Mouse (Mus musculus): ENCODE measurements at regions not wholly inside any gene's neighbourhood (a gene's known extent, or its start where the extent isn't known, plus 50 kb on each side); places are given as distances from the start of the nearest gene placed in this dataset.
"Not testable (repeated sequence)": the region's sequence is repeated elsewhere in the genome, so short reads cannot be mapped to it uniquely, and the experiment has no call there.

DNA sequence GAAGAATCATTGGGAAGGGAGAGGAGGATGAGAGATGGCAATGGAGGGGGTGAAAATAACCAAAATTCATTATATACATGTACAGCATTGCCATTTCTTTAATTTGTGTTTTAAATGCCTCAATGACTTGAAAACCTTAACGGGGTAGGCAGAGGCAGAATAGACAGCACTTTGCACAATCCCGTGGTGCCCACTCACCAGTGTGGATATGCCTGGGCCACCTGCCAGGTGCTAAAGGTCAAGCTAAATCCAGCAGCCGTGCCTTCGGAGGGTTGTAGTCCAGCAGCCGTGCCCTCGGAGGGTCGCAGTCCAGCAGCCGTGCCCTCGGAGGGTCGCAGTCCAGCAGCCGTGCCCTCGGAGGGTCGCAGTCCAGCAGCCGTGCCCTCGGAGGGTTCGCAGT lies 182.0 kb downstream of the Srek1 start:
- Histone ChIP-seq H3K9me3 (ENCODE audit: control insufficient read depth, low read length) (no peaks in the 10 kb centered on the region), H3K27ac (ENCODE audit: low read depth, low read length) (no peak overlapping the region), H3K4me1 (ENCODE audit: control insufficient read depth, insufficient read depth, low read length) (no peaks in the 10 kb centered on the region), H3K9ac (ENCODE audit: low read depth, low read length) (no peak overlapping the region), H3K4me3 (ENCODE audit: low read length) (no peak overlapping the region), H3K27me3 (ENCODE audit: control insufficient read depth, insufficient read depth, low read length) (no peaks in the 10 kb centered on the region), H3K36me3 (ENCODE audit: control insufficient read depth, insufficient read depth, low read length) (no peaks in the 10 kb centered on the region), H3K4me2 (replicated peaks; ENCODE audit: low read depth, low read length) (no peak overlapping the region)
- 59% methylated on average over 16 of the region's 16 CpGs for WGBS
- no peak for ATAC-seq (ENCODE audit: low FRiP score, low TSS enrichment)

GRCm38 (mm10) chr13:103591874-103592273 lies 182.5 kb downstream of the Srek1 start:
- WGBS, result 77% methylated on average over 6 of the region's 6 CpGs
- ATAC-seq (ENCODE audit: low FRiP score, low TSS enrichment), result no peak

DNA sequence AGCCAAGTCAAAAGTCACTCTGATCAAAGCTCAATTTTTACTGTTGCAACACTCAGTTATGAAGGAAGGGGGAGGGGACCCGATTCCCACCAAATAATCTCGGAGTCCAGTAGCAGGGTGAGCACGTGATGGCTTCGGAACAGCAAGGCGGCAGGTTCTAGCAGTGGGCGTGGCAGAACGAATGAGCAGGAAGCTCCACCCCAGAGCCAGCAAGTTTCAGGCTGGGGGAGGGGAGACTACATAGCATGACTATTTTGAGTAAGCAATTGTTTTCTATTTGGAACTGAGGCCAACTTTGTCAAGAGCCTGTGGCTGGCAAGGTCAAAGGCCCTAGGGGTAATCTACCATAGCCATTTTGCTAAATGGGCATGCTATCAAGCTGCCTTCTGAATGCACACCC lies 183.0 kb downstream of the Srek1 start:
- not testable (repeated sequence) for H3K4me1 ChIP-seq (ENCODE audit: control insufficient read depth, insufficient read depth, low read length); H3K4me3 ChIP-seq (ENCODE audit: low read length); H3K27ac ChIP-seq (ENCODE audit: low read depth, low read length); H3K4me2 ChIP-seq (replicated peaks; ENCODE audit: low read depth, low read length); H3K9me3 ChIP-seq (ENCODE audit: control insufficient read depth, low read length); H3K36me3 ChIP-seq (ENCODE audit: control insufficient read depth, insufficient read depth, low read length); H3K27me3 ChIP-seq (ENCODE audit: control insufficient read depth, insufficient read depth, low read length); ATAC-seq (ENCODE audit: low FRiP score, low TSS enrichment); H3K9ac ChIP-seq (ENCODE audit: low read depth, low read length)
- WGBS, result 70% methylated on average over 7 of the region's 7 CpGs

More at GRCm38 (mm10) chr13:103591874-103592273, 182.5 kb downstream of the Srek1 start:
- H3K27ac ChIP-seq (ENCODE audit: low read depth, low read length), result no peak overlapping the region
- H3K4me1 ChIP-seq (ENCODE audit: control insufficient read depth, insufficient read depth, low read length), result no peaks in the 10 kb centered on the region
- H3K9me3 ChIP-seq (ENCODE audit: control insufficient read depth, low read length), result no peaks in the 10 kb centered on the region
- H3K4me2 ChIP-seq (replicated peaks; ENCODE audit: low read depth, low read length), result no peak overlapping the region
- no peaks in the 10 kb centered on the region for H3K27me3 ChIP-seq (ENCODE audit: control insufficient read depth, insufficient read depth, low read length)
- no peaks in the 10 kb centered on the region for H3K36me3 ChIP-seq (ENCODE audit: control insufficient read depth, insufficient read depth, low read length)
- no peak overlapping the region for H3K4me3 ChIP-seq (ENCODE audit: low read length)
- no peak overlapping the region for H3K9ac ChIP-seq (ENCODE audit: low read depth, low read length)

DNA sequence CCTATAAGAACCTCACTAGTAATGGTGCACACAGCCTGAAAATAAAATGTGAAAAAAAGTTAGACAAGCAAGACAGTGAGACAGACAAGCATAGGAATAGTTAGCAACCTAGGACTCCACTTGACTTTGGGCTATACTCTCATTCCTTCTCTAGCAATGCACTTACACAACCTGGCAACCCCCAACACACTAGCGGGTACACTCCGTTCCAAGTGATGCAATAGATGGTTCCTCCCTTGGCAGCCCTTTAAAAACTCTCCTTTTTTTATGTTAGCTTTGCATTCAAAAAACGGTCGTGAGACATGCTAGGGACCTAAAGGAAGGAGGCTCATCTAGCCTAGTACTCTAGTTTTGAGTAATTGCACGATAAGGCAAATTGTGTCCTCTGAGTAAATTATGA lies 184.8 kb downstream of the Srek1 start:
- Histone ChIP-seq H3K4me2 (replicated peaks; ENCODE audit: low read depth, low read length) (no peak overlapping the region), H3K4me3 (ENCODE audit: low read length) (no peak overlapping the region), H3K4me1 (ENCODE audit: control insufficient read depth, insufficient read depth, low read length) (no peaks in the 10 kb centered on the region), H3K27me3 (ENCODE audit: control insufficient read depth, insufficient read depth, low read length) (no peaks in the 10 kb centered on the region), H3K36me3 (ENCODE audit: control insufficient read depth, insufficient read depth, low read length) (no peaks in the 10 kb centered on the region), H3K9me3 (ENCODE audit: control insufficient read depth, low read length) (no peaks in the 10 kb centered on the region), H3K27ac (ENCODE audit: low read depth, low read length) (no peak overlapping the region), H3K9ac (ENCODE audit: low read depth, low read length) (no peak overlapping the region)
- WGBS, result 92% methylated on average over 5 of the region's 5 CpGs
- ATAC-seq (ENCODE audit: low FRiP score, low TSS enrichment), result no peak

GRCm38 (mm10) chr13:103576856-103577255 lies 197.6 kb downstream of the Srek1 start:
- no peaks in the 10 kb centered on the region for H3K36me3 ChIP-seq (ENCODE audit: control insufficient read depth, insufficient read depth, low read length)
- H3K27ac ChIP-seq (ENCODE audit: low read depth, low read length), result no peak overlapping the region
- no peaks in the 10 kb centered on the region for H3K27me3 ChIP-seq (ENCODE audit: control insufficient read depth, insufficient read depth, low read length)
- ATAC-seq (ENCODE audit: low FRiP score, low TSS enrichment), result no peak
- H3K4me1 ChIP-seq (ENCODE audit: control insufficient read depth, insufficient read depth, low read length), result no peaks in the 10 kb centered on the region
- no peaks in the 10 kb centered on the region for H3K9me3 ChIP-seq (ENCODE audit: control insufficient read depth, low read length)
- H3K4me2 ChIP-seq (replicated peaks; ENCODE audit: low read depth, low read length), result no peak overlapping the region
- no peak overlapping the region for H3K4me3 ChIP-seq (ENCODE audit: low read length)
- WGBS, result 44% methylated on average over 4 of the region's 4 CpGs
- no peak overlapping the region for H3K9ac ChIP-seq (ENCODE audit: low read depth, low read length)

DNA sequence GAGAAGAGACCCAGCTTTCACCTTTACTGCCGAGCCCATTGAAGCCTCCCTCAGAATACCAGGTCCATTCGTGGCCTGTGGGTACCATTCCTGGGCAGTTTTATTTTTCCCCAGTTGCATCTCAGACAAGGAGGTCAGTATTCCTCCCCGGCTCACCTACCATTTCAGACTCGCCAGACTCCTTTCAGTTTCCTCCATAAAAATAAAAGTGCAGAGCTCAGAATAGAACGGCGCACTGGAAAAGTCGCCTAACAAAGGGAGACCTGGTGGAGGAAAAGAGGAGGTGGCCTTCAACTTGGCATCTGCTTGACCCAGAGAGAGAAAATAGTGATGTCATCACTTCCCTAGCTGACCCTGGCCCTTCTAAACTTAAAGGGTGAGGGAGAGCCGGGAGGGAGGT lies 209.7 kb downstream of the Srek1 start:
- no peaks in the 10 kb centered on the region for H3K4me1 ChIP-seq (ENCODE audit: control insufficient read depth, insufficient read depth, low read length)
- H3K27me3 ChIP-seq (ENCODE audit: control insufficient read depth, insufficient read depth, low read length), result no peaks in the 10 kb centered on the region
- no peak for ATAC-seq (ENCODE audit: low FRiP score, low TSS enrichment)
- no peaks in the 10 kb centered on the region for H3K36me3 ChIP-seq (ENCODE audit: control insufficient read depth, insufficient read depth, low read length)
- no peak overlapping the region for H3K27ac ChIP-seq (ENCODE audit: low read depth, low read length)
- H3K9ac ChIP-seq (ENCODE audit: low read depth, low read length), result no peak overlapping the region
- no peak overlapping the region for H3K4me3 ChIP-seq (ENCODE audit: low read length)
- no peaks in the 10 kb centered on the region for H3K9me3 ChIP-seq (ENCODE audit: control insufficient read depth, low read length)
- 50% methylated on average over 8 of the region's 8 CpGs for WGBS
- H3K4me2 ChIP-seq (replicated peaks; ENCODE audit: low read depth, low read length), result no peak overlapping the region

- WGBS, result 81% methylated on average over 26 of the region's 26 CpGs
- ATAC-seq (ENCODE audit: low FRiP score, low TSS enrichment), result no peak
- Histone ChIP-seq H3K27me3 (ENCODE audit: control insufficient read depth, insufficient read depth, low read length) (no peaks in the 10 kb centered on the region), H3K4me1 (ENCODE audit: control insufficient read depth, insufficient read depth, low read length) (no peaks in the 10 kb centered on the region), H3K4me3 (ENCODE audit: low read length) (no peak overlapping the region), H3K36me3 (ENCODE audit: control insufficient read depth, insufficient read depth, low read length) (no peaks in the 10 kb centered on the region), H3K9me3 (ENCODE audit: control insufficient read depth, low read length) (no peaks in the 10 kb centered on the region), H3K4me2 (replicated peaks; ENCODE audit: low read depth, low read length) (no peak overlapping the region), H3K27ac (ENCODE audit: low read depth, low read length) (no peak overlapping the region), H3K9ac (ENCODE audit: low read depth, low read length) (no peak overlapping the region)
Measured at GRCm38 (mm10) chr13:103561795-103562705, 212.4 kb downstream of the Srek1 start.

GRCm38 (mm10) chr13:103558915-103559314 lies 215.5 kb downstream of the Srek1 start:
- no peak overlapping the region for H3K4me3 ChIP-seq (ENCODE audit: low read length)
- ATAC-seq (ENCODE audit: low FRiP score, low TSS enrichment), result no peak
- no peaks in the 10 kb centered on the region for H3K36me3 ChIP-seq (ENCODE audit: control insufficient read depth, insufficient read depth, low read length)
- H3K27ac ChIP-seq (ENCODE audit: low read depth, low read length), result no peak overlapping the region
- no peak overlapping the region for H3K9ac ChIP-seq (ENCODE audit: low read depth, low read length)
- H3K9me3 ChIP-seq (ENCODE audit: control insufficient read depth, low read length), result no peaks in the 10 kb centered on the region
- H3K4me1 ChIP-seq (ENCODE audit: control insufficient read depth, insufficient read depth, low read length), result no peaks in the 10 kb centered on the region
- WGBS, result 90% methylated on average over 3 of the region's 3 CpGs
- H3K4me2 ChIP-seq (replicated peaks; ENCODE audit: low read depth, low read length), result no peak overlapping the region
- H3K27me3 ChIP-seq (ENCODE audit: control insufficient read depth, insufficient read depth, low read length), result no peaks in the 10 kb centered on the region

DNA sequence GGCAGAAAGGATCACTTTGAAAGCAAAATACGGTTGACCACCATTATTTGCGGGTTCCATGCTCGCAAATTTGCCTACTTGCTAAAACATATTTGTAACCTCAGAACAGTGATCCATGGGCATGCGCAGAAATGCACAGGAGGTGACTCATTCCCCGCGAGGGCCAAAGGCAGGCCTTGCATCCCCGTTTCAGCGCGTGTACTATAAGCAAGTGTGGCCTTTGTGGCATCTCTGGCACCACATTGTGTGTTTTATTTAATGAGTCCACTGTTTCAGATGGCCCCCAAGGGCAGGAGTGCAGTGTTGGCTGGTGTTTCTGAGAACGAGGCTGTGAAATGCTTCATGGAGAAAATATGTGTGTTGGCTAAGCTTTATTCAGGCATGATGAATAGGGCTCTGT lies 205.3 kb upstream of the Mast4 start:
- no peaks in the 10 kb centered on the region for H3K9me3 ChIP-seq (ENCODE audit: control insufficient read depth, low read length)
- no peaks in the 10 kb centered on the region for H3K36me3 ChIP-seq (ENCODE audit: control insufficient read depth, insufficient read depth, low read length)
- WGBS, result 60% methylated on average over 10 of the region's 10 CpGs
- no peaks in the 10 kb centered on the region for H3K27me3 ChIP-seq (ENCODE audit: control insufficient read depth, insufficient read depth, low read length)
- no peak; the same call in 1 of the 2 replicates for ATAC-seq (ENCODE audit: low FRiP score, low TSS enrichment)
- no peaks in the 10 kb centered on the region for H3K4me1 ChIP-seq (ENCODE audit: control insufficient read depth, insufficient read depth, low read length)
- H3K4me2 ChIP-seq (replicated peaks; ENCODE audit: low read depth, low read length), result no peak overlapping the region
- H3K4me3 ChIP-seq (ENCODE audit: low read length), result no peak overlapping the region
- no peak overlapping the region for H3K27ac ChIP-seq (ENCODE audit: low read depth, low read length)
- H3K9ac ChIP-seq (ENCODE audit: low read depth, low read length), result no peak overlapping the region

All from kidney, embryonic 14.5 days (tissue).